Mouse (Mus musculus) spleen, adult 18-20 months (tissue): ENCODE measurements around the gene Arl6ip5.
"Not testable (repeated sequence)": the region's sequence is repeated elsewhere in the genome, so short reads cannot be mapped to it uniquely, and the experiment has no call there.

Source experiments
- DNase-seq, 2 experiments: peaks; one replicate each; pipeline ENCODE4 v3.0.0; 2022; ENCODE audit warnings: mixed read lengths in 2 of 2

Arl6ip5 gene

GRCm38 (mm10) chr6:97224505-97224904 lies 14.0 kb downstream of the Arl6ip5 start:
- no peak for DNase-seq

GRCm38 (mm10) chr6:97226083-97226491 lies 15.6 kb downstream of the Arl6ip5 start:
- DNase-seq = no peak

GRCm38 (mm10) chr6:97227067-97227847 lies 16.8 kb downstream of the Arl6ip5 start:
- no peak for DNase-seq

- no peak for DNase-seq
Measured at GRCm38 (mm10) chr6:97234911-97235668, 24.6 kb downstream of the Arl6ip5 start.

GRCm38 (mm10) chr6:97236088-97236487 lies 25.6 kb downstream of the Arl6ip5 start:
- DNase-seq = no peak

GRCm38 (mm10) chr6:97239360-97239759 lies 28.9 kb downstream of the Arl6ip5 start:
- no peak for DNase-seq

- no peak for DNase-seq
Measured at GRCm38 (mm10) chr6:97240092-97240491, 29.6 kb downstream of the Arl6ip5 start.

- no peak for DNase-seq
Measured at GRCm38 (mm10) chr6:97242522-97242921, 32.0 kb downstream of the Arl6ip5 start.

GRCm38 (mm10) chr6:97245200-97245599 lies 34.7 kb downstream of the Arl6ip5 start:
- DNase-seq = no peak

- DNase-seq = peak in 1 of 2 experiments; percentile 51
Measured at GRCm38 (mm10) chr6:97250966-97251365, 40.5 kb downstream of the Arl6ip5 start.

GRCm38 (mm10) chr6:97252086-97252485 lies 41.6 kb downstream of the Arl6ip5 start:
- no peak for DNase-seq

- no peak for DNase-seq
Measured at GRCm38 (mm10) chr6:97252711-97253221, 42.3 kb downstream of the Arl6ip5 start, which contains the start of gene Lmod3. TSS of gene Lmod3 (minus strand) at chr6:97252759.

GRCm38 (mm10) chr6:97258489-97258888 lies 48.0 kb downstream of the Arl6ip5 start:
- DNase-seq = no peak

- not testable (repeated sequence) for DNase-seq
Measured at GRCm38 (mm10) chr6:97259926-97260325, 49.4 kb downstream of the Arl6ip5 start.

GRCm38 (mm10) chr6:97262229-97262628 lies 51.7 kb downstream of the Arl6ip5 start:
- DNase-seq = no peak

GRCm38 (mm10) chr6:97263750-97264149 lies 53.3 kb downstream of the Arl6ip5 start:
- not testable (repeated sequence) for DNase-seq

GRCm38 (mm10) chr6:97265240-97265639 lies 54.8 kb downstream of the Arl6ip5 start:
- DNase-seq = no peak

GRCm38 (mm10) chr6:97265705-97266104 lies 55.2 kb downstream of the Arl6ip5 start:
- DNase-seq = no peak

- no peak for DNase-seq
Measured at GRCm38 (mm10) chr6:97266661-97267060, 56.2 kb downstream of the Arl6ip5 start.

- DNase-seq = no peak
Measured at GRCm38 (mm10) chr6:97267132-97267531, 56.6 kb downstream of the Arl6ip5 start.

GRCm38 (mm10) chr6:97269596-97269995 lies 59.1 kb downstream of the Arl6ip5 start:
- no peak for DNase-seq

- DNase-seq = no peak
Measured at GRCm38 (mm10) chr6:97272349-97272748, 61.9 kb downstream of the Arl6ip5 start.

- no peak for DNase-seq
Measured at GRCm38 (mm10) chr6:97273058-97273710, 62.7 kb downstream of the Arl6ip5 start.
